Mouse (Mus musculus): Measurements from ENCODE around the gene Slc25a11. TPM values are rescaled to one million over a fixed set of nuclear protein-coding genes. Genes with fewer than 3 reads are reported as not detected.

The Slc25a11 gene
- polyA plus RNA-seq, 1 experiment from 2014 or later, result 210 TPM

GRCm38 (mm10) chr11:70625473-70625872 lies 21.8 kb downstream of the Slc25a11 start:
- WGBS, result 47% methylated on average over 4 of the region's 4 CpGs
- Histone ChIP-seq H3K9me3 (ENCODE audit: control insufficient read depth) (no peaks in the 10 kb centered on the region), H3K4me3 (ENCODE audit: low read depth, low read length) (no peak overlapping the region), H3K27me3 (replicated peaks; ENCODE audit: control insufficient read depth, insufficient read depth, low read length) (no peaks in the 10 kb centered on the region), H3K27ac (ENCODE audit: low read depth, low read length) (no peak overlapping the region), H3K4me2 (replicated peaks; ENCODE audit: low read depth) (no peak overlapping the region), H3K36me3 (ENCODE audit: control insufficient read depth, insufficient read depth) (no peaks in the 10 kb centered on the region), H3K9ac (ENCODE audit: low read depth, low read length) (no peak overlapping the region), H3K4me1 (replicated peaks; ENCODE audit: control insufficient read depth, insufficient read depth, low read length) (0 out of 2 replicates have a peak, but pooled peaks cover 9% of the 10 kb centered on the region)
- peak; percentile 77 for TF ChIP-seq CTCF (IDR thresholded peaks at IDR 0.05; ENCODE audit: low read depth)
- ATAC-seq, result no peak

- Histone ChIP-seq H3K9ac (ENCODE audit: low read depth, low read length) (no peak overlapping the region), H3K9me3 (ENCODE audit: control insufficient read depth) (no peaks in the 10 kb centered on the region), H3K4me2 (replicated peaks; ENCODE audit: low read depth) (no peak overlapping the region), H3K36me3 (ENCODE audit: control insufficient read depth, insufficient read depth) (no peaks in the 10 kb centered on the region), H3K27ac (ENCODE audit: low read depth, low read length) (no peak overlapping the region), H3K4me3 (ENCODE audit: low read depth, low read length) (no peak overlapping the region), H3K4me1 (replicated peaks; ENCODE audit: control insufficient read depth, insufficient read depth, low read length) (0 out of 2 replicates have a peak, but pooled peaks cover 9% of the 10 kb centered on the region), H3K27me3 (replicated peaks; ENCODE audit: control insufficient read depth, insufficient read depth, low read length) (no peaks in the 10 kb centered on the region)
- 60% methylated on average over 10 of the region's 10 CpGs for WGBS
- ATAC-seq, result no peak
- peak; percentile 62 for TF ChIP-seq CTCF (IDR thresholded peaks at IDR 0.05; ENCODE audit: low read depth)
These were observed 24.1 kb downstream of the Slc25a11 start for GRCm38 (mm10) chr11:70623053-70623742.

DNA sequence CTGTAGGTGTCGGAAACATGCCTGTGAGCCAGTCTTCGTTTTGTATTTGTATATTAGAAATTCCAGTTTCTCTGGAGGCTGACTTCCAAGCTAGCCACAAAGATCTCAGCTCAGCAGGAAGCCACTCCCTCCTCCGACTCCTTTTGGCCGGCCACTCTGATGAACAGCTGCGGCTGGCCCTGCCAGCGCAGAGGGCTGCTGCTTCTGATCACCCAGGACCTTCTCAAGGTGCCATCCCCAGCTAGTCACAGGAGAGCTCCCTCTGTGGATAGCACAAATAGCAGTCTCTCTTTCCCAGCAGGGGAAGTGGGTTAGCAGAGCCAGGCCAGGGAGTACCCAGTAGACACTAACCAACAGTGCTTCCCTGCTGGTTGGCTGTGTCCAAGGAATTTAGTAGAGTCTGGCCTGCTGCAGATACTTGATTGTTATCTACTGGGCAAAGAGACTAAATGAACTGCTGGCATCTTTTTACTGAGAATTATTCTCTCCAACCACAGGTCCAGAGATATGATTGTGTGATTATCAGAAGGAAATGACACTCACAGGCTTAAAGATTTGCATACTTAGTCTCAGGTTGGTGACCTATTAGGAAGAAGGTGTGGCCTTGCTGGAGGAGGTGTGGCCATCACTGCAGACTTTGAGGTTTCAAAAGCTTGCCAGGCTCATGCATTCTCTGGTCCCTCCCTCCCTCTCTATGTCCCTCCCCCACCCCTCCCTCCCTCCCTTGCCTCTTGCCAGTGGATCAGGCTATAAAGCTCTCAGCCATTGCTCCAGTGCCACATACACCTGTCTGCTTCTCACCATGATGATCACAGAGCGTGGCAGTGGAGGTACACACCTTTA lies 25.1 kb downstream of the Slc25a11 start:
- Histone ChIP-seq H3K27me3 (replicated peaks; ENCODE audit: control insufficient read depth, insufficient read depth, low read length) (no peaks in the 10 kb centered on the region), H3K4me2 (replicated peaks; ENCODE audit: low read depth) (no peak overlapping the region), H3K36me3 (ENCODE audit: control insufficient read depth, insufficient read depth) (no peaks in the 10 kb centered on the region), H3K27ac (ENCODE audit: low read depth, low read length) (no peak overlapping the region), H3K9me3 (ENCODE audit: control insufficient read depth) (no peaks in the 10 kb centered on the region), H3K4me3 (ENCODE audit: low read depth, low read length) (no peak overlapping the region), H3K9ac (ENCODE audit: low read depth, low read length) (no peak overlapping the region), H3K4me1 (replicated peaks; ENCODE audit: control insufficient read depth, insufficient read depth, low read length) (0 out of 2 replicates have a peak, but pooled peaks cover 9% of the 10 kb centered on the region)
- peak; percentile 80 for ATAC-seq
- WGBS, result 36% methylated on average over 7 of the region's 7 CpGs
- TF ChIP-seq CTCF (IDR thresholded peaks at IDR 0.05; ENCODE audit: low read depth), result peak; percentile 17; the same call in 1 of the 2 replicates

- H3K4me1 ChIP-seq (replicated peaks; ENCODE audit: control insufficient read depth, insufficient read depth, low read length), result peaks cover 15% of the 10 kb centered on the region
- H3K4me3 ChIP-seq (ENCODE audit: low read depth, low read length), result no peak within 1 kb of the TSS
- WGBS, result 53% methylated on average over 1 of the region's 1 CpGs
- no peak within 1 kb of the TSS for H3K4me2 ChIP-seq (replicated peaks; ENCODE audit: low read depth)
- no peak for TF ChIP-seq CTCF (IDR thresholded peaks at IDR 0.05; ENCODE audit: low read depth)
- no peaks in the 10 kb centered on the region for H3K9me3 ChIP-seq (ENCODE audit: control insufficient read depth)
- H3K9ac ChIP-seq (ENCODE audit: low read depth, low read length), result no peak within 1 kb of the TSS
- no peak within 1 kb of the TSS for H3K27ac ChIP-seq (ENCODE audit: low read depth, low read length)
- H3K27me3 ChIP-seq (replicated peaks; ENCODE audit: control insufficient read depth, insufficient read depth, low read length), result no peaks in the 10 kb centered on the region
- no peak for ATAC-seq
- no peaks in the 10 kb centered on the region for H3K36me3 ChIP-seq (ENCODE audit: control insufficient read depth, insufficient read depth)
These were observed 28.2 kb downstream of the Slc25a11 start, which contains the start of gene Chrne for GRCm38 (mm10) chr11:70619101-70619500. Gene Chrne (minus strand): TSS chr11:70619216.

- no peak for TF ChIP-seq CTCF (IDR thresholded peaks at IDR 0.05; ENCODE audit: low read depth)
- Histone ChIP-seq H3K27ac (ENCODE audit: low read depth, low read length) (peak within 1 kb of the TSS; percentile 66), H3K36me3 (ENCODE audit: control insufficient read depth, insufficient read depth) (peaks cover 25% of the 10 kb centered on the region), H3K27me3 (replicated peaks; ENCODE audit: control insufficient read depth, insufficient read depth, low read length) (no peaks in the 10 kb centered on the region), H3K4me2 (replicated peaks; ENCODE audit: low read depth) (peak within 1 kb of the TSS; percentile 83), H3K4me3 (ENCODE audit: low read depth, low read length) (peak within 1 kb of the TSS; percentile 39), H3K9ac (ENCODE audit: low read depth, low read length) (peak within 1 kb of the TSS; percentile 32), H3K9me3 (ENCODE audit: control insufficient read depth) (no peaks in the 10 kb centered on the region), H3K4me1 (replicated peaks; ENCODE audit: control insufficient read depth, insufficient read depth, low read length) (peaks cover 8% of the 10 kb centered on the region)
- ATAC-seq, result peak; percentile 21; the same call in 1 of the 2 replicates
- 15% methylated on average over 21 of the region's 21 CpGs for WGBS
These were observed 31.7 kb downstream of the Slc25a11 start, which contains the start of gene 4930544D05Rik for GRCm38 (mm10) chr11:70615516-70616093. Gene 4930544D05Rik (plus strand): TSS chr11:70615848.

DNA sequence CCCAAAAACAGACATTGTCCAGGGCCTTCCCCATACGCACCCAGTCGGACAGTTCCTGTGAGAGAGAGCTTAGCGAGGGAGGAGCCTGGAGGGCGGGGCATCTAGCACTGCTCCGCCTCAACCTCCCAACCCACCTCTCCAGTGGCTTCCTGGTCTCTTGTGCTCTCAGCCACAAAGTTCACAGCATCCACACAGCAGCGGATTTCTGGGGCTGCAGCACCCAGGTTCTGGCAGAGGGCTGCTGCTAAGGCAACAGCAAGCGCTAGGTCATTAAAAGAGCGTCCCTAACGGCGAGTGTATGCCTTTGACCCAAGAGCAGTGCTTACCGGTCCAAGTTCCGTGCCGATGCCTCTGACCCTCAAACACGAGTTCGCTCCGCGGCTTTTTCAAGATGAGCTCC lies 32.2 kb downstream of the Slc25a11 start:
- whole genome bisulfite sequencing, result under 1% methylated on average over 17 of the region's 17 CpGs
- TF ChIP-seq CTCF (IDR thresholded peaks at IDR 0.05; ENCODE audit: low read depth), result 0 out of 2 replicates have a peak, but pooled peaks have one; percentile 29
- Histone ChIP-seq H3K4me3 (ENCODE audit: low read depth, low read length) (peak overlapping the region; percentile 39), H3K27me3 (replicated peaks; ENCODE audit: control insufficient read depth, insufficient read depth, low read length) (no peaks in the 10 kb centered on the region), H3K36me3 (ENCODE audit: control insufficient read depth, insufficient read depth) (peaks cover 30% of the 10 kb centered on the region), H3K4me2 (replicated peaks; ENCODE audit: low read depth) (peak overlapping the region; percentile 83), H3K9ac (ENCODE audit: low read depth, low read length) (peak overlapping the region; percentile 32), H3K4me1 (replicated peaks; ENCODE audit: control insufficient read depth, insufficient read depth, low read length) (peaks cover 8% of the 10 kb centered on the region), H3K27ac (ENCODE audit: low read depth, low read length) (peak overlapping the region; percentile 66), H3K9me3 (ENCODE audit: control insufficient read depth) (no peaks in the 10 kb centered on the region)
- ATAC-seq, result peak; percentile 85
